Mouse (Mus musculus): Measurements from ENCODE around the gene Slfn1. TPM values are rescaled to one million over a fixed set of nuclear protein-coding genes. Genes with fewer than 3 reads are reported as not detected.
"Not testable (repeated sequence)": the region's sequence is repeated elsewhere in the genome, so short reads cannot be mapped to it uniquely, and the experiment has no call there.

Gene Slfn1
- 4.2 and 22.3 TPM in 2 replicates for total RNA-seq (2015; ENCODE audit: low replicate concordance)
- total RNA-seq (2017; ENCODE audit: low replicate concordance), result 6.9 and 12.3 TPM in 2 replicates

DNA sequence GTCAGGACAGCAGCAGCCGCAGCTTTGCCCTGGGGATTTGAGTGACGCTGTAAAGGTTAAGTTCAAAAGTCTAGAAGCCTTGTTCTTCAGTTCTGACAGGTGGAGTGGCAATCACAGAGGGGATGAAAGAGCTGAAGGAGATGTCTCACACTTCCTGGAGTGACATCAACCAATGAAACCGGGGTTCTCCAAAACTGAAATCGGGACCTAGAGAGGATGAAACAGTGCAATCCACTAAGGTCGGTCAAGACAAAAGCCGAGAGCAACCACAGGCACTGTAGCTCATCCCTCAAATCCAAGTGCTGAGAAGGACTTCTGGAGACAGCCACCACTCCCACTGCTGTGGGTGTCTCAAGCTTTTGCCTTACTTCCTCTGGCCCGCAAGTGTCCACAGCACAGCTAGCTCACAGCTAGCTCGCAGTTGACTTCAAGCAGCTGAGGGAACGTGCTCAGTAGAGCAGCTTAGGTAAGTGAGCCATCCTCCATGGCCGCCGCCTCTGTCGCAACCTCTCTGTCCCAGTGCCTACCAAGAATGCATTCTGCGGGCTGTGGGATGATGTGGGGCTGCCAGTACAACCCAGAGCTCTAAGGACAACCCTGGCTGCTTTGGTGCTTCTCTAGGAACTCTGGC is at the start of gene Slfn1:
Gene Slfn1 (plus strand): TSS at position 253 of the 631 bp plus-strand sequence.
- 0 out of 2 replicates have a peak, but pooled peaks have one; percentile 34 for ATAC-seq (replicated peaks; ENCODE audit: low FRiP score, poor library complexity, severe bottlenecking)

- no peak for ATAC-seq (replicated peaks; ENCODE audit: low FRiP score, poor library complexity, severe bottlenecking)
These were observed 48.5 kb upstream of the Slfn1 start for GRCm38 (mm10) chr11:83067982-83068694.

DNA sequence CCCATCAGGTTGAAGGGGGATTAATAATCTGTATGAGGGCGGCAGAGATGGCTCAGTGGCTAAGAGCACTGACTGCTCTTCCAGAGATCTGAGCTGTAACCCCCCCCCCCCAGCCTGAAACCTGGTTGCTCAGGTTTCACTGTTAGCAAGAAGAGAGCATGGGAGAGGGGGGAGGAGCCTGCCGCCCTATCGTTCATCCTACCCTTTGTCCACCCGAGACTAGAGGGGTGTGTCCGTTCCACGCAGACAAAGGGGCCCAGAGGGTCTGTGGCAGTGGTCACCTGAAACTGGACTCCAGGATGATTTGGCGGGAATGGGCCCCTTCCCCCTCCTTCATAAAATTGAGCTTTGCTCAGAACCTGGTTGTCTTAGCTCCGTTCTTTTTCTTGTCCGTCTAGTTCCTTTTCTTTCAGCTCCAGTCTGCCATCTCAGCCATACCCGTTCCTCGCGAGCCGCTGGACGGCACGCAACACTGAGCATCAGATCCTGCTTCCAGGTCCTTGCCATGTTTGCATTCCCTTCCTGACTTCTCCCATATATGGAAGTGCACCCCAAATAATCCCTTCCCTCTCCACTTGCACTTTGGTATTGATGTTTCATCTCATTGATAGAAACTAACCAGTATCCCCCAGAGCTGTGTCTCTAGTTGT is 46.2 kb upstream of the Slfn1 start:
- no peak for ATAC-seq (replicated peaks; ENCODE audit: low FRiP score, poor library complexity, severe bottlenecking)

DNA sequence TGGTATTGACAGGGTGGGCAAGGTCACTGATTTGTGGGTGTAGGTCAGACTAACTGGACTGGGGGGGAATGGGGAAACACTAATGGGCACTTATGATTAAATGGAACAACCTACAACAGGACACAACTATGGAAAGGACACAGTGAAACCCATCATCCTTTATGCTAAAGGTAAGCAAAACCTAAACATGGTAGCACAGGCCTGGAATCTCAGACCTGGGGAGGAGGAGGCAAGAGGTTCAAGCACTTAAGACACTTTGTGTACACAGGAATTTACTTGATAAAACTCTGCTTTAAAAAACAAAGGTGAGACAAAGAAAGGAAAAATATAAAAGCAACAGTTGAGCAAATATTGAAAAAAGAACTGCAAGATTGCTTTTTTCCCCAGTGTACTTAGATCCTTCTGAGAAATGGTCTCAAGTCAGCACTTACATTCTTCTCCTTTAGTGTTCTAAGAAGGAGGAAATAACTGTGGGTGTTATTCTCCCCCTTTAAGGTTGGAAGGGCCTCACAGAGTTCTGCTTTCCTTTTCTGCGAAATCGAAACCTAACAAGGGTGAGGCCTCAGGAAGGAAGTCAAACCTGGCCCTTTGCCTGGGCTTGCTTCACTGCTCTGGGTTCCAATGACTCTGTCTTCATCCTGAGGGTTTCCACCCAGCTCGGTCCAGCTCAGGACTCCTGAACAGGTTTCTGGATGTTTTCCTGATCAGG is 38.8 kb upstream of the Slfn1 start:
- ATAC-seq (replicated peaks; ENCODE audit: low FRiP score, poor library complexity, severe bottlenecking), result no peak

DNA sequence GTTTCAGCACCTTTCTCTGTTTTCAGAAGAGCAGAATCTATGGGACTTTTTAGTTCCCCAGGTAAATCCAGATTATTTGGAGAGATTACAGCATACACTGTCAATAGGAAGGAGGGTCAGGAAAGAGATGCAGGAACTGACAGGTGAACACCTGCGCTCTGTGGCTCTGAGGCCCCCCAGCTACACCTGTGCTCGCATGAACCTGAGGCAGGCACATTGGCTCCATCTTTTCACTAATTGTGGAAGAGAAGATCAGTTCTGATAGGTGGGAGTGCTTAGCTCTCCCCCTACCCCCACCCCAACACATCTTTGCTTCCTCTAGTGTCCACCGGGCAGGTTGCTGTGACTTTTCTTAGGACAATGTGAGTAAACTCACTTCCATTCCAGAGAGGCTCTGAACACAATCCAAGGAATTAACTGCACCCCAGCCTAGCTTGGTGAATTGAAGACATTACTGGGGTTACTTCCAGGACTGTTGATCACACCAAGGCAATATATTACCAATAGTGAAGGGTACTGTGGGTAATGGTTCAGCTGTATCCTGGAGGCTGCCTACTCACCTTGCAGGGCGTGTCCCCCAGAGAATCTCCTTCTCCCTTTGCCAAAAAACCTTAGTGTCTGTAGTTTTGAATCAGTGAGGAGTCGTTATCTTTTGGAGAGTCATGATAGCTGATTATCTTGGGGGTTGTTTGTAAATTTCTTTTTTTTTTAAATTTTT is 38.1 kb upstream of the Slfn1 start:
- no peak for ATAC-seq (replicated peaks; ENCODE audit: low FRiP score, poor library complexity, severe bottlenecking)

- ATAC-seq (replicated peaks; ENCODE audit: low FRiP score, poor library complexity, severe bottlenecking), result no peak
These were observed 37.0 kb upstream of the Slfn1 start for GRCm38 (mm10) chr11:83079487-83080199.

DNA sequence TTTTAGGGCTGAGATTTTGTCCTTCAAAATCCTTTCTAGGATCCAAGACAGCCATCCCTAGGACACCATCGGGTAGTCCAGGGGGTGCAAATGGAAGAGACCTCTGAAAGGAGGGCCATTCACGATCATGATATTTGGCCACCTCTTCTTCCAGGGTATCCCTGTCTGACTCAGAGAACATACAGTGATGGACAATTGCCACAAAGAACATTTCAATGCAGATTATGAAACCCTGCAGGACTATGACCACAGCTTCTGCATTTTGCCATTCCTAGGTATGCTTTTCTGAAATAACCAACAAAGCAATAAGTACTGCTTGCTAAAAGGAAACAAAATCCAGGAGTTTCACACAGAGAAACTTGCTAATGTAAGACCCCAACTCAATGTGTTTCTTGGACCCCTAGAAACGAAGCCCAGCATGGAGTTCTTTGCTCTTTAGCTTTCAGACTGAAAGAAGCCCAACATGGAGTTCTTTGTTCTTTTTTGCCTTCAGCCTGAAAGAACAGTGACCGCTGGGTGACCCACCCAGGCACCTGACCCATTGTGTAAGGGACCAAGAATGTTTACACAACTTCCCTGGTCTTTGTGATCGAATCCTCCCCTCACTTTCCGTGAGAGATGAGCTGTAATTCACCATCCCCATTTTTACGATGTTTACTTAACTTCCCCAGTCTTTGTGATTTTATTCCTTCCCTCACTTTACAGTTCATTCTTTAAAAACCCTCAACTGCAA is 33.7 kb upstream of the Slfn1 start:
- ATAC-seq (replicated peaks; ENCODE audit: low FRiP score, poor library complexity, severe bottlenecking), result no peak

GRCm38 (mm10) chr11:83084161-83084560 is 32.5 kb upstream of the Slfn1 start:
- ATAC-seq (replicated peaks; ENCODE audit: low FRiP score, poor library complexity, severe bottlenecking), result no peak

DNA sequence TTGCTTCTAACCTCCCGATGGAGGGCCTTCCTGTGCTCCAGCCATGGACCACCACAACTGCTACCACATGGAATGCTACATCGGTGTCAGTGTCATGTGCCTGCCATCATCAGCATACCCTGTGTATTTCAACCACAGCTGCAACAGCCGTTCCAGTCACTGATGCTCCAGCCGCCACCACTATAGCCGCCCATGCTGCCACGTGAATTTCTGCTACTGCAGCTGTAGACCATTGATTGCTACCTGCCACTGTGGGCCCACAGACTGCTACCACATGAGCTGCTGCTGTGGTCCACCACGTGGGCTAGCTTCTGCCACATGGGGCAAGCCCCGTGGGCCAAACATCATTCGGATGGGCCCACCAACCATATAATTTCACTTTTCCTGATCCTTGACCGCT is 31.9 kb upstream of the Slfn1 start:
- no peak for ATAC-seq (replicated peaks; ENCODE audit: low FRiP score, poor library complexity, severe bottlenecking)

- no peak for ATAC-seq (replicated peaks; ENCODE audit: low FRiP score, poor library complexity, severe bottlenecking)
These were observed 1.5 kb upstream of the Slfn1 start for GRCm38 (mm10) chr11:83115138-83115537.

DNA sequence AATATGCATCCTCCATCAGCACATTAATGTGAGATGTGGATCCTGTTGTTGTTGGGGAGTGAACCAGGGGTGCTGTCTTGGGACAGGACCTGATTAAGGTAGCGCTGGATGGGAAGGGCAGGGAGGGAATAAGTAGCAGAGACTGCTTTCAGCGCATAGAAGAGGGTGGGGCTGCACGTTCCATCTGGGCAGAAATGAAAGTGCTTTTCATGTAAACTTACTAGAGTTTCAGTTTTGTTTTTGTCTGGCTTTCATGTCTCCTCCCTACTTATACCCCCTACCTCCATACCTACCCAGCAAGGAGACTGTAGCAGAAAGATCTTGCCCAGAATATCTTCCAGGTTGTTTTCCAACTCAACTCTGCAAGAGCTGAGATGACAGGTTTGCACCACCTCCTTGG is 1.4 kb downstream of the Slfn1 start:
- ATAC-seq (replicated peaks; ENCODE audit: low FRiP score, poor library complexity, severe bottlenecking), result no peak

DNA sequence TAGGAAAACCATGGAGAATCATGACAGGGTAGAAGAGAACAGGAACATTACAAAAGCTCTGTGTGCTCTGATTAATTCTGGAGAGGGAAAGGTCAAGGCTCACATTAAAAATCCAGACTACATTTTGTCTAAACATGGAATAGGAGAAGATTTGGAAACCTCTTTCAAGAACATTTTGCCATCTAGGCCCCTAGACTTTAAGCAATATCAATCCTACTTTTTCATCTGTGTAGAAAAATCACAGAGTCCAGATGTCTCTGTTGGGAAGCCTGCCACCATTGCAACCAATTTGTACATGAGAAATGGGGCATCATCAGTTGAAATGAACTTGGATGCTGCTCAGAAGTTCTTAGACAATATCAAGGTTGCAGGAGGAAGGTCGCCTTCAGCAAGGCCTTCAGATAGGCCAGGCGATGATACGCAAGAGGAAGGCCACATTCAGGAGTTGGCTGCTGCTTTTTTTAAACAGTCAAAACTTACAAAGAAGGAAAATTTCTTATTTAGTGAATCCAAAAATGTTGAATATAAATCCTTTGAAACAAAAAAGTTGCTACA is 4.6 kb downstream of the Slfn1 start:
- no peak for ATAC-seq (replicated peaks; ENCODE audit: low FRiP score, poor library complexity, severe bottlenecking)

GRCm38 (mm10) chr11:83123198-83123597 is 6.5 kb downstream of the Slfn1 start:
- no peak for ATAC-seq (replicated peaks; ENCODE audit: low FRiP score, poor library complexity, severe bottlenecking)

GRCm38 (mm10) chr11:83124906-83125305 is 8.3 kb downstream of the Slfn1 start:
- ATAC-seq (replicated peaks; ENCODE audit: low FRiP score, poor library complexity, severe bottlenecking), result no peak

GRCm38 (mm10) chr11:83125633-83126032 is 9.0 kb downstream of the Slfn1 start:
- ATAC-seq (replicated peaks; ENCODE audit: low FRiP score, poor library complexity, severe bottlenecking), result not testable (repeated sequence)

DNA sequence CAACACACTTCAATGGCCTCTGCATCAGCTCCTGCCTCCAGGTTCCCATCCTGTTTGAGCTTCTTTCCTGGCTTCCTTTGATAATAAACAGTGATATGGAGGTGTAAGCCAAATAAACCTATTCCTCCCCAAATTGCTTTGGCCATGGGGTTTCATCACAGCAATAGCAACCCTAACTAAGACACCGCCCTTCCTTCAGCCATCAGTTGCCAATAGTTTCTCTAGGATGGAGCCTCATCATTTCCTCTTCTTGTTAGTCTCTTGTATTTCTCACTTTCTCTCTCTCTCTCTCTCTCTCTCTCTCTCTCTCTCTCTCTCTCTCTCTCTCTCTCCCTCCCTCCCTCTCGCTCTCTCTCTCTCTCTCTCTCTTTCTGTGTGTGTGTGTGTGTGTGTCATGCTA is 20.6 kb downstream of the Slfn1 start:
- ATAC-seq (replicated peaks; ENCODE audit: low FRiP score, poor library complexity, severe bottlenecking), result not testable (repeated sequence)

DNA sequence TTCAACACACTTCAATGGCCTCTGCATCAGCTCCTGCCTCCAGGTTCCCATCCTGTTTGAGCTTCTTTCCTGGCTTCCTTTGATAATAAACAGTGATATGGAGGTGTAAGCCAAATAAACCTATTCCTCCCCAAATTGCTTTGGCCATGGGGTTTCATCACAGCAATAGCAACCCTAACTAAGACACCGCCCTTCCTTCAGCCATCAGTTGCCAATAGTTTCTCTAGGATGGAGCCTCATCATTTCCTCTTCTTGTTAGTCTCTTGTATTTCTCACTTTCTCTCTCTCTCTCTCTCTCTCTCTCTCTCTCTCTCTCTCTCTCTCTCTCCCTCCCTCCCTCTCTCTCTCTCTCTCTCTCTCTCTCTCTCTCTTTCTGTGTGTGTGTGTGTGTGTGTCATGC is 32.3 kb downstream of the Slfn1 start:
- not testable (repeated sequence) for ATAC-seq (replicated peaks; ENCODE audit: low FRiP score, poor library complexity, severe bottlenecking)
